Mouse (Mus musculus) olfactory bulb, adult 2 months (tissue): ENCODE data around the gene Limch1. TPM values are rescaled to one million over a fixed set of nuclear protein-coding genes. Genes with fewer than 3 reads are reported as not detected.
A peak's percentile ranks its signal among the peaks of the same experiment; 100 is the strongest.

Experiments used
- H3K27ac ChIP-seq: fragments of 200-500 bp; 2 replicates; pipeline ENCODE4 v1.5.1; 2012; ENCODE audit warnings: low read depth, low read length; ENCODE audit not compliant: insufficient read depth
- H3K4me1 ChIP-seq: fragments of 200-500 bp; 2 replicates; pipeline ENCODE4 v1.6.1; 2012; ENCODE audit warnings: low read length; ENCODE audit not compliant: control insufficient read depth, insufficient read depth
- H3K4me3 ChIP-seq: fragments of 200-500 bp; 2 replicates; pipeline ENCODE4 v1.5.1; 2012; ENCODE audit warnings: mild to moderate bottlenecking, low read depth, low read length, moderate library complexity; ENCODE audit not compliant: insufficient read depth
- CTCF ChIP-seq: fragments of 200-500 bp; IDR thresholded peaks from 2 replicates; pipeline ENCODE4 v1.5.1; 2012; ENCODE audit warnings: low read depth, mild to moderate bottlenecking, low read length, moderate library complexity; ENCODE audit not compliant: insufficient read depth
- POLR2A ChIP-seq: fragments of 200-500 bp; IDR thresholded peaks from 2 replicates; pipeline ENCODE4 v1.6.1; 2012; ENCODE audit warnings: mild to moderate bottlenecking, low read depth, low read length, moderate library complexity; ENCODE audit not compliant: insufficient read depth
- WGBS: fragments of 180-500 bp; shearing (Covaris S2); methylation state at CpG from one replicate; pipeline ENCODE4 v1.1.7; 2018; 5-methylcytosine and 5-hydroxymethylcytosine counted together
- polyA plus RNA-seq: library from polyadenylated mRNA; stranded (reverse); fragments of >200 nt; gene quantifications from 2 replicates; pipeline ENCODE4 v1.2.4, GENCODE M21; 2012; ENCODE audit warnings: low replicate concordance; ENCODE audit not compliant: missing spikeins, insufficient read depth, insufficient read length

Gene Limch1
- polyA plus RNA-seq, 1 experiment: not detected

- 0 out of 2 replicates have a peak overlapping the region, but pooled peaks have one; percentile 22 for H3K27ac ChIP-seq
- WGBS: 57% methylated on average over 9 of the region's 9 CpGs
- TF ChIP-seq POLR2A (no peak), CTCF (no peak)
- peaks cover 16% of the 10 kb centered on the region for H3K4me1 ChIP-seq
- no peak overlapping the region for H3K4me3 ChIP-seq
Measured at GRCm38 (mm10) chr5:66753620-66754019, 8.0 kb downstream of the Limch1 start.

GRCm38 (mm10) chr5:66756821-66757705, 11.4 kb downstream of the Limch1 start:
- peaks cover 19% of the 10 kb centered on the region for H3K4me1 ChIP-seq
- 49% methylated on average over 10 of the region's 10 CpGs for WGBS
- peak overlapping the region; percentile 69 for H3K27ac ChIP-seq
- TF ChIP-seq CTCF (no peak), POLR2A (no peak)
- H3K4me3 ChIP-seq: no peak overlapping the region

GRCm38 (mm10) chr5:66757706-66758237, 12.1 kb downstream of the Limch1 start:
- H3K27ac ChIP-seq: peak overlapping the region; percentile 37
- H3K4me1 ChIP-seq: peaks cover 19% of the 10 kb centered on the region
- no peak overlapping the region for H3K4me3 ChIP-seq
- 47% methylated on average over 2 of the region's 2 CpGs for WGBS
- TF ChIP-seq CTCF (no peak), POLR2A (no peak)

- WGBS: 35% methylated on average over 2 of the region's 2 CpGs
- peaks cover 26% of the 10 kb centered on the region for H3K4me1 ChIP-seq
- no peak overlapping the region for H3K4me3 ChIP-seq
- H3K27ac ChIP-seq: no peak overlapping the region
- TF ChIP-seq POLR2A: no peak
- TF ChIP-seq CTCF: no peak
Measured at GRCm38 (mm10) chr5:66759354-66759753, 13.7 kb downstream of the Limch1 start.

GRCm38 (mm10) chr5:66760747-66761146, 15.1 kb downstream of the Limch1 start:
- 76% methylated on average over 10 of the region's 10 CpGs for WGBS
- H3K4me1 ChIP-seq: peaks cover 26% of the 10 kb centered on the region
- H3K27ac ChIP-seq: no peak overlapping the region
- H3K4me3 ChIP-seq: no peak overlapping the region
- TF ChIP-seq POLR2A (no peak), CTCF (no peak)

GRCm38 (mm10) chr5:66762006-66762405, 16.4 kb downstream of the Limch1 start:
- 42% methylated on average over 2 of the region's 2 CpGs for WGBS

GRCm38 (mm10) chr5:66764129-66764528, 18.5 kb downstream of the Limch1 start:
- Histone ChIP-seq H3K4me1 (peaks cover 24% of the 10 kb centered on the region), H3K4me3 (no peak overlapping the region), H3K27ac (peak overlapping the region; percentile 68; the same call in 1 of the 2 replicates)
- TF ChIP-seq POLR2A: no peak
- no peak for TF ChIP-seq CTCF
- WGBS: 36% methylated on average over 6 of the region's 6 CpGs

More at GRCm38 (mm10) chr5:66762006-66762405, 16.4 kb downstream of the Limch1 start:
- no peak overlapping the region for H3K4me3 ChIP-seq
- no peak for TF ChIP-seq POLR2A
- no peak for TF ChIP-seq CTCF
- no peak overlapping the region for H3K27ac ChIP-seq
- peaks cover 25% of the 10 kb centered on the region for H3K4me1 ChIP-seq

GRCm38 (mm10) chr5:66765911-66766310, 20.3 kb downstream of the Limch1 start:
- TF ChIP-seq CTCF (no peak), POLR2A (no peak)
- peaks cover 23% of the 10 kb centered on the region for H3K4me1 ChIP-seq
- no peak overlapping the region for H3K4me3 ChIP-seq
- H3K27ac ChIP-seq: no peak overlapping the region
- WGBS: 56% methylated on average over 2 of the region's 2 CpGs

GRCm38 (mm10) chr5:66768034-66768433, 22.4 kb downstream of the Limch1 start:
- Histone ChIP-seq H3K27ac (no peak overlapping the region), H3K4me1 (peaks cover 20% of the 10 kb centered on the region), H3K4me3 (no peak overlapping the region)
- WGBS: 31% methylated on average over 4 of the region's 4 CpGs
- no peak for TF ChIP-seq POLR2A
